Mouse (Mus musculus) forebrain, embryonic 12.5 days (tissue): ENCODE data around the gene Fmnl1. TPM values are rescaled to one million over a fixed set of nuclear protein-coding genes. Genes with fewer than 3 reads are reported as not detected.
A peak's percentile ranks its signal among the peaks of the same experiment; 100 is the strongest.

Source experiments
- ATAC-seq: fragments of 200-750 bp; cut with Nextera tagmentation; 2 replicates; pipeline ENCODE4 v1.8.0; 2017; ENCODE audit warnings: moderate TSS enrichment; ENCODE audit not compliant: low FRiP score
- H3K27ac ChIP-seq: fragments of 300-500 bp; sonication (generic); 2 replicates; pipeline ENCODE4 v1.5.1; 2016; ENCODE audit warnings: mild to moderate bottlenecking
- H3K27me3 ChIP-seq: fragments of 300-500 bp; sonication (generic); 2 replicates; pipeline ENCODE4 v1.6.1; 2016; ENCODE audit warnings: mild to moderate bottlenecking
- H3K36me3 ChIP-seq: fragments of 300-500 bp; sonication (generic); replicated peaks from 2 replicates; pipeline ENCODE4 v1.6.1; 2016; ENCODE audit warnings: mild to moderate bottlenecking
- H3K4me1 ChIP-seq: fragments of 300-500 bp; sonication (generic); 2 replicates; pipeline ENCODE4 v1.6.1; 2016
- H3K4me2 ChIP-seq: fragments of 300-500 bp; sonication (generic); 2 replicates; pipeline ENCODE4 v1.6.1; 2016; ENCODE audit warnings: mild to moderate bottlenecking, moderate library complexity
- H3K4me3 ChIP-seq: fragments of 300-500 bp; sonication (generic); replicated peaks from 2 replicates; pipeline ENCODE4 v1.5.1; 2016; ENCODE audit warnings: mild to moderate bottlenecking
- H3K9ac ChIP-seq: fragments of 300-500 bp; sonication (generic); 2 replicates; pipeline ENCODE4 v1.6.1; 2016; ENCODE audit warnings: mild to moderate bottlenecking
- H3K9me3 ChIP-seq: fragments of 300-500 bp; sonication (generic); 2 replicates; pipeline ENCODE4 v1.6.1; 2016
- WGBS: fragments of 180-500 bp; shearing (Covaris S2); methylation state at CpG from one replicate; pipeline ENCODE4 v1.1.7; 2016; 5-methylcytosine and 5-hydroxymethylcytosine counted together
- polyA plus RNA-seq: library from polyadenylated mRNA; unstranded; fragments of >200 nt; fragmentation: Nextera tagmentation; extraction: Ambion mirVana; gene quantifications from 2 replicates; pipeline ENCODE4 v1.2.1, GENCODE M21; 2016

Fmnl1 gene
- polyA plus RNA-seq, 1 experiment from 2014 or later: 1.1 TPM

GRCm38 (mm10) chr11:103197340-103197739 is 26.4 kb downstream of the Fmnl1 start:
- no peak overlapping the region for H3K4me3 ChIP-seq
- peaks cover 39% of the 10 kb centered on the region for H3K4me1 ChIP-seq
- no peaks in the 10 kb centered on the region for H3K9me3 ChIP-seq
- peaks cover 94% of the 10 kb centered on the region for H3K27me3 ChIP-seq
- WGBS: 83% methylated on average over 4 of the region's 4 CpGs
- H3K27ac ChIP-seq: no peak overlapping the region
- H3K4me2 ChIP-seq: no peak overlapping the region
- H3K9ac ChIP-seq: no peak overlapping the region
- no peak for ATAC-seq
- no peaks in the 10 kb centered on the region for H3K36me3 ChIP-seq

- H3K4me3 ChIP-seq: peak overlapping the region; percentile 48; the same call in 1 of the 2 replicates
- WGBS: 1% methylated on average over 16 of the region's 16 CpGs
- no peak overlapping the region for H3K9ac ChIP-seq
Measured at GRCm38 (mm10) chr11:103198339-103198738, 27.4 kb downstream of the Fmnl1 start.

GRCm38 (mm10) chr11:103198911-103199803 is 28.2 kb downstream of the Fmnl1 start:
- peak; percentile 55; the same call in 1 of the 2 replicates for ATAC-seq
- Histone ChIP-seq H3K27me3 (peaks cover 76% of the 10 kb centered on the region), H3K27ac (0 out of 2 replicates have a peak overlapping the region, but pooled peaks have one; percentile 53)

More at GRCm38 (mm10) chr11:103198339-103198738, 27.4 kb downstream of the Fmnl1 start:
- ATAC-seq: no peak
- no peaks in the 10 kb centered on the region for H3K9me3 ChIP-seq
- H3K36me3 ChIP-seq: no peaks in the 10 kb centered on the region
- peaks cover 29% of the 10 kb centered on the region for H3K4me1 ChIP-seq
- H3K27me3 ChIP-seq: peaks cover 84% of the 10 kb centered on the region
- no peak overlapping the region for H3K27ac ChIP-seq
- peak overlapping the region; percentile 84 for H3K4me2 ChIP-seq

GRCm38 (mm10) chr11:103201664-103202063 is 30.8 kb downstream of the Fmnl1 start:
- Histone ChIP-seq H3K4me1 (peaks cover 27% of the 10 kb centered on the region), H3K27me3 (peaks cover 51% of the 10 kb centered on the region), H3K9ac (no peak overlapping the region), H3K36me3 (no peaks in the 10 kb centered on the region), H3K9me3 (no peaks in the 10 kb centered on the region), H3K4me2 (no peak overlapping the region), H3K27ac (peak overlapping the region; percentile 31; the same call in 1 of the 2 replicates), H3K4me3 (no peak overlapping the region)
- WGBS: 18% methylated on average over 6 of the region's 6 CpGs
- peak; percentile 51; the same call in 1 of the 2 replicates for ATAC-seq

More at GRCm38 (mm10) chr11:103198911-103199803, 28.2 kb downstream of the Fmnl1 start:
- Histone ChIP-seq H3K4me2 (peak overlapping the region; percentile 84), H3K9ac (peak overlapping the region; percentile 48), H3K4me1 (peaks cover 27% of the 10 kb centered on the region), H3K9me3 (no peaks in the 10 kb centered on the region), H3K36me3 (no peaks in the 10 kb centered on the region), H3K4me3 (peak overlapping the region; percentile 48)
- WGBS: under 1% methylated on average over 55 of the region's 59 CpGs

DNA sequence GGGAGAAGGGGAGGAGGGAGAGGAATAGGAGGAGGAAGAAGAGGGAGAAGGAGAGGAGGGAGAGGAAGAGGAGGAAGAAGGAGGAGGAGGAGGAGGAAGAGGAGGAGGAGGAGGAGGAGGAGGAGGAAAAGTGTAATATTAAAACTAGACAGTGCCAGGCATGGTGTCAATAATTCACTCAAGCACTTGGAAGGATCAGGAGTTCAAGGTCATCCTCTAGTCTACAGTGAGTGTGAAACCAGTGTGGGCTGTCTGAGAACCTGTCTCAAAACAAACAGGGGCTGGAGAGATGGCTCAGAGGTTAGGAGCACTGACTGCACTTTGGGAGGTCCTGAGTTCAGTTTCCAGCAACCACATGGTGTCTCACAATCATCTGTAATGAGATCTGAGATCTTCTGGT is 31.5 kb downstream of the Fmnl1 start:
- Histone ChIP-seq H3K4me1 (peaks cover 27% of the 10 kb centered on the region), H3K27me3 (peaks cover 44% of the 10 kb centered on the region), H3K9me3 (no peaks in the 10 kb centered on the region), H3K4me3 (no peak overlapping the region), H3K36me3 (no peaks in the 10 kb centered on the region), H3K4me2 (no peak overlapping the region), H3K27ac (no peak overlapping the region), H3K9ac (no peak overlapping the region)
- no peak for ATAC-seq

GRCm38 (mm10) chr11:103206203-103206602 is 35.3 kb downstream of the Fmnl1 start:
- H3K27me3 ChIP-seq: peaks cover 6% of the 10 kb centered on the region
- 93% methylated on average over 6 of the region's 6 CpGs for WGBS
- H3K36me3 ChIP-seq: no peaks in the 10 kb centered on the region
- H3K27ac ChIP-seq: no peak overlapping the region
- peaks cover 10% of the 10 kb centered on the region for H3K4me1 ChIP-seq
- no peak for ATAC-seq
- H3K4me2 ChIP-seq: no peak overlapping the region
- no peak overlapping the region for H3K4me3 ChIP-seq
- H3K9ac ChIP-seq: no peak overlapping the region
- no peaks in the 10 kb centered on the region for H3K9me3 ChIP-seq

- Histone ChIP-seq H3K4me1 (no peaks in the 10 kb centered on the region), H3K27ac (no peak within 1 kb of the TSS), H3K27me3 (0 out of 2 replicates have a peak, but pooled peaks cover 4% of the 10 kb centered on the region), H3K9me3 (no peaks in the 10 kb centered on the region), H3K36me3 (no peaks in the 10 kb centered on the region), H3K4me2 (no peak within 1 kb of the TSS), H3K9ac (no peak within 1 kb of the TSS), H3K4me3 (no peak within 1 kb of the TSS)
- 82% methylated on average over 3 of the region's 3 CpGs for WGBS
- ATAC-seq: no peak
Measured at GRCm38 (mm10) chr11:103208458-103208857, 37.6 kb downstream of the Fmnl1 start, which contains the start of gene 1700023F06Rik. Gene 1700023F06Rik, minus strand, starts transcription at chr11:103208558.

DNA sequence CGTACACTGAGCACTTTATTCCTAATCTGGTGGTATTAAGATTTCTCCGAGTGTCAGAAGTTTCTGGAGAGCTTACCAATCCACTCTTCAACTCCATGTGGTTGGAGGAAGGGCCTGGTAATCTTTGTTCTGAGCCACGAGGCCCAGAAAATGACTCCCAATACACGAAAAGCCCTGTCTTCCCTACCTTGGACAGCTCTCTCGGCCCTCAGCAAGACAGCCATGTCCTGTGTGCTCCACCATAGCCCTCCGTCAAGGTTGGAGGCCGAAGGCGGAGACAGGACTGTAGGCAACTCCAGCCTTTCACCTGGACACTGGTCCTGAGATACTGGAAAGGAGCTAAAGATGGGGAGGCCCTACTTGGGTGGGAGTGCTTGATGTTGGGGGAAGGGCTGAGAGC is 39.4 kb downstream of the Fmnl1 start:
- H3K4me1 ChIP-seq: no peaks in the 10 kb centered on the region
- 71% methylated on average over 8 of the region's 8 CpGs for WGBS

GRCm38 (mm10) chr11:103213712-103214111 is 42.8 kb downstream of the Fmnl1 start:
- H3K9ac ChIP-seq: no peak overlapping the region
- H3K4me3 ChIP-seq: no peak overlapping the region
- no peak for ATAC-seq
- H3K36me3 ChIP-seq: no peaks in the 10 kb centered on the region
- 0 out of 2 replicates have a peak, but pooled peaks cover 4% of the 10 kb centered on the region for H3K9me3 ChIP-seq
- peaks cover 11% of the 10 kb centered on the region for H3K4me1 ChIP-seq
- H3K4me2 ChIP-seq: no peak overlapping the region
- no peak overlapping the region for H3K27ac ChIP-seq
- peaks cover 21% of the 10 kb centered on the region for H3K27me3 ChIP-seq
- 85% methylated on average over 5 of the region's 5 CpGs for WGBS

More for the DNA sequence above, 39.4 kb downstream of the Fmnl1 start:
- no peak overlapping the region for H3K27ac ChIP-seq
- 0 out of 2 replicates have a peak, but pooled peaks cover 4% of the 10 kb centered on the region for H3K9me3 ChIP-seq
- H3K9ac ChIP-seq: no peak overlapping the region
- no peak overlapping the region for H3K4me2 ChIP-seq
- no peak for ATAC-seq
- H3K27me3 ChIP-seq: peaks cover 5% of the 10 kb centered on the region; the same call in 1 of the 2 replicates
- H3K36me3 ChIP-seq: no peaks in the 10 kb centered on the region
- no peak overlapping the region for H3K4me3 ChIP-seq

- Histone ChIP-seq H3K9me3 (0 out of 2 replicates have a peak, but pooled peaks cover 4% of the 10 kb centered on the region), H3K27me3 (peaks cover 31% of the 10 kb centered on the region), H3K9ac (no peak overlapping the region), H3K4me3 (no peak overlapping the region), H3K4me2 (no peak overlapping the region), H3K36me3 (peaks cover 11% of the 10 kb centered on the region), H3K27ac (no peak overlapping the region), H3K4me1 (peaks cover 11% of the 10 kb centered on the region)
- WGBS: 85% methylated on average over 1 of the region's 1 CpGs
- ATAC-seq: no peak
Measured at GRCm38 (mm10) chr11:103215355-103215754, 44.4 kb downstream of the Fmnl1 start.

DNA sequence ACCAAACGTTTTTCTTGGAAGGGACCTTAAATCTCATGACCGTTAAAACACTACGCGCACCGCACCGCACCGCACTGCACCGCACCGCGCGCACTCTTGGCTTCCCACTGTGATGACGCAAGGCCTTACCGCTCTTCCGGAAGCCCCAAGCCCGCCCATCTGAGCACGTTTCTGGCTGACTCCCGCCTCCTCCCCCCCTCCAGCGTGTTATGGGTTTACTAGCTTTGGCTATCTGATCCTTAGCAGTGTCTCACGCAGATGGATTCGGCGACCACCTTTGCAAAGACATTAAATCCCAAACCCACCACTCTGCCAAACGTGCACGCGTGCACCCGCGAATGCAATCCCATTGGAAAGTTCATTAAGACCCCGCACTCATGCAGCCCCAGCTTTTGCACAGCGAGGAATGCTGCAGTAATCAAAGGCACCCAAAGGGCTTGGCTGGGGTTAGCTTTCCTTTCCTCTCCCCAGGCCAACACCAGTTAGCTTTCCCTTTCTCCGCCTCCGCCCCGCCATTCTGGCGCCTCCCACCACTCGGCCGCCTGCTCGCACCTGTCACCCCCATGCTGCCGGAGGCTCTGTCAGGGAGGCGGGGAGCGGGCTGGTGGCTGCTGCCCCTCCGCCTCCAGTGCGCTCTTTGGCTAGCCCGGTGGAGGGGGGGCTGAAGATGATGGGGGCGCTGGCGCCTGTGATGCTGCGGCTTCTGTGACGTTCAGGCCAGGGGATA is 47.0 kb downstream of the Fmnl1 start, which contains the start of gene Spata32:
Spata32 (minus strand) TSS at position 643 of the 727 bp plus-strand sequence.
- Histone ChIP-seq H3K36me3 (peaks cover 24% of the 10 kb centered on the region), H3K4me1 (peaks cover 11% of the 10 kb centered on the region), H3K9me3 (0 out of 2 replicates have a peak, but pooled peaks cover 4% of the 10 kb centered on the region), H3K27me3 (peaks cover 27% of the 10 kb centered on the region), H3K4me3 (peak within 1 kb of the TSS; percentile 52), H3K4me2 (peak within 1 kb of the TSS; percentile 98), H3K9ac (peak within 1 kb of the TSS; percentile 62), H3K27ac (0 out of 2 replicates have a peak within 1 kb of the TSS, but pooled peaks have one; percentile 53)
- peak; percentile 85 for ATAC-seq
- WGBS: 1% methylated on average over 45 of the region's 45 CpGs

DNA sequence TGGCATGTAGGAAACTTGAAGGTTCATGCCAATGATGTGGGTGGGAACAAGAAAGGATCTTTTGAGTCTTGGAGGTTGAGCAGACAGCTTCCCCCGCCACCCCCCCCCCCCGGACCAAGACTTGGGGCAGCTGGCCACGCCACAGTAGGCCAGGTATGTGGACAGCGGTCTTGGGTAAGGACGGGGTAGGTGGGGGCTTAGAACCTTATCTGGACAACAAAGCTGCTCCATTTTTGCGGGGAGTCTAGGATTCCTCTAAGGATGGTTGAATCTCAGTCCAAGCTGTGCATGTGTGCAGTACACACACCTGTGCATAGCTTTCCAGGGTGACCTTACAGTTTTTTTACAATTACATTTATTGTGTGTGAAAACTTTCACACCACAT is 47.6 kb downstream of the Fmnl1 start:
- peak overlapping the region; percentile 98 for H3K4me2 ChIP-seq
- H3K36me3 ChIP-seq: peaks cover 29% of the 10 kb centered on the region
- peak overlapping the region; percentile 62 for H3K9ac ChIP-seq
- ATAC-seq: peak; percentile 57
- peak overlapping the region; percentile 52 for H3K4me3 ChIP-seq
- peaks cover 27% of the 10 kb centered on the region for H3K27me3 ChIP-seq
- H3K9me3 ChIP-seq: 0 out of 2 replicates have a peak, but pooled peaks cover 4% of the 10 kb centered on the region
- 0 out of 2 replicates have a peak overlapping the region, but pooled peaks have one; percentile 53 for H3K27ac ChIP-seq
- 16% methylated on average over 6 of the region's 6 CpGs for WGBS
- H3K4me1 ChIP-seq: peaks cover 11% of the 10 kb centered on the region
